Mouse (Mus musculus) erythroblast, embryonic 14.5 days (primary cell): Measurements from ENCODE around the gene C2cd2. TPM values are rescaled to one million over a fixed set of nuclear protein-coding genes. Genes with fewer than 3 reads are reported as not detected.

ENCODE experiments used
- H3K27me3 ChIP-seq: 2 replicates; pipeline ENCODE4 v1.6.1; 2012; ENCODE audit warnings: inconsistent platforms; ENCODE audit not compliant: control insufficient read depth
- H3K36me3 ChIP-seq: 2 replicates; pipeline ENCODE4 v1.6.1; 2012; ENCODE audit warnings: mild to moderate bottlenecking, inconsistent platforms; ENCODE audit not compliant: control insufficient read depth
- H3K4me1 ChIP-seq: 2 replicates; pipeline ENCODE4 v1.6.1; 2012; ENCODE audit warnings: inconsistent platforms; ENCODE audit not compliant: control insufficient read depth
- H3K4me3 ChIP-seq: replicated peaks from 2 replicates; pipeline ENCODE3; 2012; ENCODE audit warnings: moderate library complexity, mild to moderate bottlenecking, inconsistent platforms
- H3K9me3 ChIP-seq: 2 replicates; pipeline ENCODE4 v1.6.1; 2012; ENCODE audit warnings: low read length, inconsistent platforms, mixed read lengths; ENCODE audit not compliant: control insufficient read depth
- GATA1 ChIP-seq: IDR thresholded peaks from 2 replicates; pipeline ENCODE4 v1.6.1; 2012; ENCODE audit warnings: low read length, inconsistent platforms, mixed read lengths
- TAL1 ChIP-seq: IDR thresholded peaks from 3 replicates; pipeline ENCODE4 v1.6.1; 2012; ENCODE audit warnings: low read length, inconsistent platforms, mixed read lengths
- polyA plus RNA-seq: library from polyadenylated mRNA; stranded (reverse); fragments of >175 nt; gene quantifications from 2 replicates; pipeline ENCODE4 v1.2.3, GENCODE M21; 2012

The C2cd2 gene
- polyA plus RNA-seq, 1 experiment: 0.62 TPM

DNA sequence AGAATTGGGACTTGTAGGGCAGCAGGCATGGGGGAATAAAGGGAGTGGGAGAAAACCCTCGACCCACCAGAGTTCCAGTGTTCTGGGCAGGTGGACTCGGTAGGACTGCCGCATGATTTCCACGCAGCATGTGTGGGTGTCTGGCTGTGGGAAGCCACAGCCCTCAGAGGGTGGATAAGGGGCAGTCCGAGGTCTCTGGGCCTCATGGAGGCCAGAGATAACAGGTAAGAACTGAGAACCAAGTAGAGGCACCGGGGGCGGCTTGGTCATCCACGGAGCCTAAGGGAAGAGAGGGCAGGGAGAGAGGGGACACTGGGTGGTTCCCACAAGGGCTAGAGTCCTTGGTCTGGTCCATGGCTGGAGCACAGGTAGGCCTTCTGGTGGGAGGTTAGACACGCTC lies 36.0 kb downstream of the C2cd2 start:
- peaks cover 28% of the 10 kb centered on the region for H3K4me1 ChIP-seq
- H3K27me3 ChIP-seq: peaks cover 10% of the 10 kb centered on the region
- no peak overlapping the region for H3K4me3 ChIP-seq
- H3K9me3 ChIP-seq: no peaks in the 10 kb centered on the region
- TF ChIP-seq GATA1 (no peak), TAL1 (no peak)
- no peaks in the 10 kb centered on the region for H3K36me3 ChIP-seq

DNA sequence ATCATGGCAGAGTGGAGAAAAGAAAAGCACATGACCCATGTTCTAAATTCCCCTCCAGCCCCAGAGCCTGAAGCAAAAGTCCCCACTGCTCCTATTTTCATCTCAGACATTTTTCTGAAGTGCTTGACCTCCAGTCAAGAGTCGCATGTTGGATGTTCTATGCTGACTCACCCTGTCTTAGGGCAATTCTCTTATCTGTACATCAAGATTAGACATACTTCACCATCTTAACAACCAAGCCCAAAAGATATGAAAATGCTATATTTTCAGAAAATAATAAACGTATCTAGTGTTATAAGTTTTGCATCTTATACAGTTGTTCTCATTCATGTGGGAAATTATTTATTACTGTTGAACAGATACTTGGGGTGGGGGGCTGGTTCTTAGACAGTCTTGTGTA lies 36.6 kb downstream of the C2cd2 start:
- Histone ChIP-seq H3K4me1 (peaks cover 30% of the 10 kb centered on the region), H3K4me3 (no peak overlapping the region), H3K36me3 (no peaks in the 10 kb centered on the region), H3K27me3 (peaks cover 6% of the 10 kb centered on the region), H3K9me3 (no peaks in the 10 kb centered on the region)
- TF ChIP-seq TAL1 (no peak), GATA1 (no peak)

GRCm38 (mm10) chr16:97923700-97924099 lies 38.7 kb downstream of the C2cd2 start:
- peaks cover 4% of the 10 kb centered on the region for H3K27me3 ChIP-seq
- peaks cover 33% of the 10 kb centered on the region for H3K4me1 ChIP-seq
- H3K4me3 ChIP-seq: no peak overlapping the region
- TF ChIP-seq TAL1 (no peak), GATA1 (no peak)
- no peaks in the 10 kb centered on the region for H3K9me3 ChIP-seq
- no peaks in the 10 kb centered on the region for H3K36me3 ChIP-seq

- TF ChIP-seq TAL1 (no peak), GATA1 (no peak)
These were observed 39.6 kb downstream of the C2cd2 start for GRCm38 (mm10) chr16:97922779-97923126.

DNA sequence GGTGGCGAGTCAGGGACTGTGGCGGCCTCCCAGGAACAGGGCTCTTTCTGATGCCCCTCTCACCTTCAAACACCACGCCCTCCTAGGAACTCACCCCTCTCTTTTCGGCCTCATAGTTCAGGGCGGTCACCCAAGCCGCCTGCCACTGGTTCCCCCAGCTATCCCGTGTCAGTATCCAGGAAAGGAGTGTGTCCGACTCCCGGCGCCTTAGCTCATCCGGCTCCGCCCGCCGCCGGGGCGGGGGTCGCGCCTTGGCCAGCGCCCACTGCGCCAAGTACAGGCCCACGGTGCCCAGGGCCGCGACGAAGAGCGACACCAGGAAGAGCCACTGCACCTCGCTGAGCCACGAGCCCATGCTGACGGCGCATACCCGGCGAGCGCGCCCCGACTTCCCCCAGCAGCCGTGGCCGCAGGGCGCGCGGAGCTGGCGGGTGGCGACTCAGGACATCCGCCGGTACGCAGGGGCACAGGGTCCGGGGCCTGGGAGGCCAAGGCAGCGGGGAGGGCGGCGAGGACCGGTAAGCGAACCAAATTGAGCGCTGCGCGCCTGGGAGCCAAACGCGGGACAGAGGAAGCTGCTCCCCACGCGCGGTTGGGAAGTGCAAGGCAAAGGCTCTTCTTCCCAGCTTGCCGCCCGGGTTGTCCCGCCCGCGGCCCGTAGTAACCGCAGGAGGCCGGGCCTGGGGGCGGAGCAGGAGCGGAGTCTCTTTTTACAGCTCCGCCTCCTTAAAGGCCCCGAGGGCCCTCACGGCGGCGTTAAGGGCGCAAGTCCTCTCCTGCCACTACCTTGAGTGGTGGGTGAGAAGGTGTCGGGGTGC lies 40.2 kb downstream of the C2cd2 start:
- Histone ChIP-seq H3K36me3 (no peaks in the 10 kb centered on the region), H3K4me1 (peaks cover 33% of the 10 kb centered on the region), H3K27me3 (peaks cover 4% of the 10 kb centered on the region), H3K9me3 (no peaks in the 10 kb centered on the region), H3K4me3 (peak overlapping the region; percentile 84)
- TF ChIP-seq GATA1 (no peak), TAL1 (no peak)

More at GRCm38 (mm10) chr16:97922779-97923126, 39.6 kb downstream of the C2cd2 start:
- peak overlapping the region; percentile 84 for H3K4me3 ChIP-seq
- H3K36me3 ChIP-seq: no peaks in the 10 kb centered on the region
- no peaks in the 10 kb centered on the region for H3K9me3 ChIP-seq
- H3K4me1 ChIP-seq: peaks cover 33% of the 10 kb centered on the region
- H3K27me3 ChIP-seq: peaks cover 4% of the 10 kb centered on the region

GRCm38 (mm10) chr16:97920621-97921020 lies 41.8 kb downstream of the C2cd2 start:
- Histone ChIP-seq H3K36me3 (no peaks in the 10 kb centered on the region), H3K4me1 (peaks cover 26% of the 10 kb centered on the region), H3K9me3 (no peaks in the 10 kb centered on the region), H3K4me3 (no peak overlapping the region), H3K27me3 (peaks cover 4% of the 10 kb centered on the region)
- TF ChIP-seq TAL1 (no peak), GATA1 (no peak)

GRCm38 (mm10) chr16:97919793-97920192 lies 42.6 kb downstream of the C2cd2 start:
- TF ChIP-seq GATA1 (no peak), TAL1 (no peak)
- H3K36me3 ChIP-seq: no peaks in the 10 kb centered on the region

DNA sequence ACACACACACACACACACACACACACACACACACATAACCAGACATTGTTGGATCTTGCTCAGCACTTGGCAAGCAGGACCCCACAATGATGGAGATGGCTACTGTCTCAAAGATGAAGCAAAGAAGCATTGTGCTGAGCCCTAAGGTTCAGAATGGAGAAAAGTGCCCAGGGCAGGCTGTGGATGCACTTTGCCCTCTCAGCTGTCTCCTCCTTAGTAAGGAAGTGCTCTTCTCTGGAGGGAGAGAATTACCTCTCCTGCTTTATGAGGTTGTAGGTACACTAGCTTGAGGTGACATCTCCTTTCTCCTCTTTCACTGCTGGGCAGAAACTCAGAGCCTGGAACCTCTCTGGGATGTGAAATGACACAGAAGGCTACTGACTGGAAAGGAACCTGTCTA lies 49.5 kb downstream of the C2cd2 start:
- Histone ChIP-seq H3K4me3 (no peak overlapping the region), H3K9me3 (no peaks in the 10 kb centered on the region), H3K4me1 (peaks cover 13% of the 10 kb centered on the region), H3K27me3 (no peaks in the 10 kb centered on the region), H3K36me3 (no peaks in the 10 kb centered on the region; the same call in 1 of the 2 replicates)
- TF ChIP-seq GATA1: no peak
- no peak for TF ChIP-seq TAL1

More at GRCm38 (mm10) chr16:97919793-97920192, 42.6 kb downstream of the C2cd2 start:
- Histone ChIP-seq H3K4me3 (no peak overlapping the region), H3K9me3 (no peaks in the 10 kb centered on the region), H3K27me3 (peaks cover 4% of the 10 kb centered on the region), H3K4me1 (peaks cover 22% of the 10 kb centered on the region)

GRCm38 (mm10) chr16:97909356-97909755 lies 53.0 kb downstream of the C2cd2 start:
- Histone ChIP-seq H3K4me3 (no peak overlapping the region), H3K36me3 (no peaks in the 10 kb centered on the region; the same call in 1 of the 2 replicates), H3K4me1 (peaks cover 24% of the 10 kb centered on the region), H3K27me3 (no peaks in the 10 kb centered on the region), H3K9me3 (no peaks in the 10 kb centered on the region)
- TF ChIP-seq TAL1 (no peak), GATA1 (no peak)

DNA sequence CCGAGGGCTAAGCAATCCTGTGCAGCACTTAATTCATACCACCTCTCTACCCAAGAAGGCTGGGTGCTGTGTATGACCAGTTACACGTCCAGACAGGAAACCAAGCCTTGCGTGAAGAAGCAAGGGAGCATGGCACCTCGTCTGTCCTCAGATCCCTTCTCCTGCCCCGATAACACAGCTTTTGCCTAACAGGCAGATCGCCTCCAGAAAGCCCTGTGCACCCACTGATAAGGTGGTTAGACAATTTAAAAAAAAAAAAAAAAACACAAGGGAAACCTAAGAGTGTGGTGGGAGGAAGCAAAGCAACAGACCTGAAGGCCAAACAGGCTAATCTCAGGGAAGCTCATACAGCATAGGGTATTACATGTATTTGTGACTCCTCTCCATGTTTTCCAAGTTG lies 54.9 kb downstream of the C2cd2 start:
- TF ChIP-seq TAL1 (peak; percentile 17; the same call in 1 of the 3 replicates), GATA1 (no peak)
- no peaks in the 10 kb centered on the region; the same call in 1 of the 2 replicates for H3K36me3 ChIP-seq
- H3K9me3 ChIP-seq: no peaks in the 10 kb centered on the region
- peaks cover 32% of the 10 kb centered on the region for H3K4me1 ChIP-seq
- H3K27me3 ChIP-seq: no peaks in the 10 kb centered on the region
- no peak overlapping the region for H3K4me3 ChIP-seq
